Mouse (Mus musculus) olfactory bulb, adult 2 months (tissue): ENCODE measurements around the gene Serpina6.

Experiments used
- CTCF ChIP-seq: fragments of 200-500 bp; IDR thresholded peaks from 2 replicates; pipeline ENCODE4 v1.5.1; 2012; ENCODE audit warnings: low read depth, mild to moderate bottlenecking, low read length, moderate library complexity; ENCODE audit not compliant: insufficient read depth
- POLR2A ChIP-seq: fragments of 200-500 bp; IDR thresholded peaks from 2 replicates; pipeline ENCODE4 v1.6.1; 2012; ENCODE audit warnings: mild to moderate bottlenecking, low read depth, low read length, moderate library complexity; ENCODE audit not compliant: insufficient read depth

DNA sequence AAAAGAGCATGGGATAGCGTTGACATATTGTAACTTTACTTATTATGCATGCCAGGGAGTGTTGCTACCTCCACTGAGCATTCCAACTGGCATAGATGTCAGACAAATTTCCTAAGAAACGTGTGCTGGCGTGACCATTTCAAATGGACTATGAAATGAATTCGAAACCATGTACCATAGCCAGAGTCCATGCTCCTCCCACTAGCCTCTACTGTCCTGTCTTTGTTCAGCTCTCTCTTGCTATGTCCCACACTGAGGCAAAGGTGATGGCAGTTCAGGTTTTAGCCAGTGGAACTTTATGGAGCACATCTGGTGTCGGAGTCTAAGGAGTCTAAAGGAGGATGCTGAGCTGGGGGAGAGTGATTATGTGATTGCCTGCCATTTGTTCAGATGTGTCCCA, 3.1 kb upstream of the Serpina6 start:
- TF ChIP-seq CTCF (no peak), POLR2A (no peak)
